Mouse (Mus musculus): ENCODE measurements around the gene Gys1. TPM values are rescaled to one million over a fixed set of nuclear protein-coding genes. Genes with fewer than 3 reads are reported as not detected.
"Not testable (repeated sequence)": the region's sequence is repeated elsewhere in the genome, so short reads cannot be mapped to it uniquely, and the experiment has no call there.

Gys1 gene
- 26.0 and 26.9 TPM in 2 replicates for polyA plus RNA-seq (2015; fragmentation: Nextera tagmentation; extraction: Ambion mirVana)

GRCm38 (mm10) chr7:45434203-45435015 lies at the start of gene Gys1:
Gene Gys1 (plus strand): TSS chr7:45434844.
- peak; percentile 95 for TF ChIP-seq CTCF (IDR thresholded peaks at IDR 0.05; ENCODE audit: low read depth)
- H3K36me3 ChIP-seq (ENCODE audit: insufficient read depth, low read length): 0 out of 2 replicates have a peak, but pooled peaks cover 6% of the 10 kb centered on the region
- DNase-seq (ENCODE audit: low spot score): peak; percentile 100
- H3K4me1 ChIP-seq (replicated peaks; ENCODE audit: insufficient read depth, low read length): peaks cover 30% of the 10 kb centered on the region
- peak within 1 kb of the TSS; percentile 69 for H3K4me3 ChIP-seq (replicated peaks; ENCODE audit: low read depth, low read length)
- peak; percentile 95 for ATAC-seq (replicated peaks; ENCODE audit: low FRiP score, low read depth)
- peak within 1 kb of the TSS; percentile 80 for H3K9ac ChIP-seq (ENCODE audit: low read depth, low read length)
- under 1% methylated on average over 45 of the region's 45 CpGs for WGBS
- H3K27ac ChIP-seq: peak within 1 kb of the TSS; percentile 88
- H3K4me2 ChIP-seq (ENCODE audit: low read length): peak within 1 kb of the TSS; percentile 99
- H3K9me3 ChIP-seq (replicated peaks; ENCODE audit: low read length): no peaks in the 10 kb centered on the region
- no peaks in the 10 kb centered on the region for H3K27me3 ChIP-seq (ENCODE audit: insufficient read depth, low read length)

GRCm38 (mm10) chr7:45386077-45386476 lies 48.6 kb upstream of the Gys1 start:
- H3K4me2 ChIP-seq (ENCODE audit: low read length): no peak overlapping the region
- no peak overlapping the region for H3K4me3 ChIP-seq (replicated peaks; ENCODE audit: low read depth, low read length)
- WGBS: 81% methylated on average over 3 of the region's 3 CpGs
- H3K27me3 ChIP-seq (ENCODE audit: insufficient read depth, low read length): no peaks in the 10 kb centered on the region
- H3K9ac ChIP-seq (ENCODE audit: low read depth, low read length): no peak overlapping the region
- no peak overlapping the region for H3K27ac ChIP-seq
- no peaks in the 10 kb centered on the region for H3K9me3 ChIP-seq (replicated peaks; ENCODE audit: low read length)
- TF ChIP-seq CTCF (IDR thresholded peaks at IDR 0.05; ENCODE audit: low read depth): peak; percentile 54; the same call in 1 of the 2 replicates
- ATAC-seq (replicated peaks; ENCODE audit: low FRiP score, low read depth) (no peak), DNase-seq (ENCODE audit: low spot score) (peak; percentile 45)
- H3K36me3 ChIP-seq (ENCODE audit: insufficient read depth, low read length): peaks cover 88% of the 10 kb centered on the region
- H3K4me1 ChIP-seq (replicated peaks; ENCODE audit: insufficient read depth, low read length): no peaks in the 10 kb centered on the region

- Histone ChIP-seq H3K4me2 (ENCODE audit: low read length) (peak overlapping the region; percentile 88), H3K36me3 (ENCODE audit: insufficient read depth, low read length) (peaks cover 18% of the 10 kb centered on the region), H3K4me1 (replicated peaks; ENCODE audit: insufficient read depth, low read length) (peaks cover 11% of the 10 kb centered on the region), H3K27me3 (ENCODE audit: insufficient read depth, low read length) (no peaks in the 10 kb centered on the region), H3K27ac (peak overlapping the region; percentile 98), H3K9ac (ENCODE audit: low read depth, low read length) (peak overlapping the region; percentile 91), H3K4me3 (replicated peaks; ENCODE audit: low read depth, low read length) (peak overlapping the region; percentile 79), H3K9me3 (replicated peaks; ENCODE audit: low read length) (no peaks in the 10 kb centered on the region)
- no peak for TF ChIP-seq CTCF (IDR thresholded peaks at IDR 0.05; ENCODE audit: low read depth)
- ATAC-seq (replicated peaks; ENCODE audit: low FRiP score, low read depth) (peak; percentile 62), DNase-seq (ENCODE audit: low spot score) (peak; percentile 87)
- 0% methylated on average over 19 of the region's 20 CpGs for WGBS
These were observed 39.5 kb upstream of the Gys1 start for GRCm38 (mm10) chr7:45395129-45395541.

GRCm38 (mm10) chr7:45395578-45396336 lies 38.9 kb upstream of the Gys1 start, which contains the start of gene Snrnp70:
Gene Snrnp70 (minus strand): TSS chr7:45395742.
- peak; percentile 100 for DNase-seq (ENCODE audit: low spot score)
- Histone ChIP-seq H3K9me3 (replicated peaks; ENCODE audit: low read length) (no peaks in the 10 kb centered on the region), H3K4me2 (ENCODE audit: low read length) (peak within 1 kb of the TSS; percentile 88), H3K27ac (peak within 1 kb of the TSS; percentile 98), H3K27me3 (ENCODE audit: insufficient read depth, low read length) (no peaks in the 10 kb centered on the region), H3K4me3 (replicated peaks; ENCODE audit: low read depth, low read length) (peak within 1 kb of the TSS; percentile 79), H3K4me1 (replicated peaks; ENCODE audit: insufficient read depth, low read length) (peaks cover 11% of the 10 kb centered on the region), H3K9ac (ENCODE audit: low read depth, low read length) (peak within 1 kb of the TSS; percentile 91), H3K36me3 (ENCODE audit: insufficient read depth, low read length) (peaks cover 14% of the 10 kb centered on the region)
- under 1% methylated on average over 60 of the region's 60 CpGs for WGBS
- peak; percentile 96 for ATAC-seq (replicated peaks; ENCODE audit: low FRiP score, low read depth)
- TF ChIP-seq CTCF (IDR thresholded peaks at IDR 0.05; ENCODE audit: low read depth): no peak

GRCm38 (mm10) chr7:45396337-45396775 lies 38.3 kb upstream of the Gys1 start:
- not testable (repeated sequence) for DNase-seq (ENCODE audit: low spot score); H3K9me3 ChIP-seq (replicated peaks; ENCODE audit: low read length); H3K27me3 ChIP-seq (ENCODE audit: insufficient read depth, low read length); H3K9ac ChIP-seq (ENCODE audit: low read depth, low read length); H3K36me3 ChIP-seq (ENCODE audit: insufficient read depth, low read length)
- TF ChIP-seq CTCF (IDR thresholded peaks at IDR 0.05; ENCODE audit: low read depth): peak; percentile 56
- ATAC-seq (replicated peaks; ENCODE audit: low FRiP score, low read depth): peak; percentile 22
- 0 out of 2 replicates have a peak overlapping the region, but pooled peaks have one; percentile 79 for H3K27ac ChIP-seq
- H3K4me3 ChIP-seq (replicated peaks; ENCODE audit: low read depth, low read length): peak overlapping the region; percentile 45
- 1% methylated on average over 3 of the region's 3 CpGs for WGBS
- H3K4me1 ChIP-seq (replicated peaks; ENCODE audit: insufficient read depth, low read length): peaks cover 11% of the 10 kb centered on the region
- peak overlapping the region; percentile 58 for H3K4me2 ChIP-seq (ENCODE audit: low read length)

GRCm38 (mm10) chr7:45396787-45397186 lies 37.9 kb upstream of the Gys1 start:
- Histone ChIP-seq H3K27ac (no peak overlapping the region), H3K9me3 (replicated peaks; ENCODE audit: low read length) (no peaks in the 10 kb centered on the region), H3K9ac (ENCODE audit: low read depth, low read length) (no peak overlapping the region), H3K4me3 (replicated peaks; ENCODE audit: low read depth, low read length) (no peak overlapping the region), H3K4me1 (replicated peaks; ENCODE audit: insufficient read depth, low read length) (peaks cover 11% of the 10 kb centered on the region), H3K27me3 (ENCODE audit: insufficient read depth, low read length) (no peaks in the 10 kb centered on the region), H3K4me2 (ENCODE audit: low read length) (no peak overlapping the region), H3K36me3 (ENCODE audit: insufficient read depth, low read length) (peaks cover 6% of the 10 kb centered on the region)
- no peak for TF ChIP-seq CTCF (IDR thresholded peaks at IDR 0.05; ENCODE audit: low read depth)
- WGBS: 75% methylated on average over 2 of the region's 2 CpGs
- no peak for ATAC-seq (replicated peaks; ENCODE audit: low FRiP score, low read depth)
- no peak for DNase-seq (ENCODE audit: low spot score)

Measured in kidney, postnatal 0 days (tissue).